Mouse (Mus musculus) myocyte (in vitro differentiated cells): ENCODE data around the gene Tfpi2. TPM values are rescaled to one million over a fixed set of nuclear protein-coding genes. Genes with fewer than 3 reads are reported as not detected.

ENCODE experiments used
- H3K27me3 ChIP-seq: one replicate; pipeline ENCODE4 v1.6.1; 2011; ENCODE audit not compliant: control insufficient read depth, insufficient read depth, insufficient read length
- H3K36me3 ChIP-seq: one replicate; pipeline ENCODE4 v1.6.1; 2011; ENCODE audit not compliant: control insufficient read depth, insufficient read depth
- H3K4me2 ChIP-seq: one replicate; pipeline ENCODE4 v1.6.1; 2011; ENCODE audit warnings: low read depth, control low read depth
- H3K4me3 ChIP-seq: one replicate; pipeline ENCODE4 v1.5.1; 2011; ENCODE audit warnings: mild to moderate bottlenecking, control low read depth, moderate library complexity
- H3K79me2 ChIP-seq: one replicate; pipeline ENCODE4 v1.6.1; 2011; ENCODE audit not compliant: control insufficient read depth, insufficient read depth
- H3ac ChIP-seq: one replicate; pipeline ENCODE4 v1.6.1; 2011; ENCODE audit not compliant: control insufficient read depth, insufficient read length
- CEBPB ChIP-seq: IDR thresholded peaks from 2 replicates; pipeline ENCODE4 v1.6.1; 2011; ENCODE audit warnings: mild to moderate bottlenecking, moderate library complexity; ENCODE audit not compliant: poor library complexity, insufficient read depth, severe bottlenecking
- E2F4 ChIP-seq: IDR thresholded peaks from one replicate; pipeline ENCODE4 v1.6.1; 2011; ENCODE audit warnings: mild to moderate bottlenecking, control low read depth, moderate library complexity; ENCODE audit not compliant: insufficient read depth
- MAX ChIP-seq: IDR thresholded peaks from one replicate; pipeline ENCODE4 v1.6.1; 2011; ENCODE audit warnings: low read depth, mild to moderate bottlenecking, control low read depth
- MYOD1 ChIP-seq, 3 experiments: IDR thresholded peaks; one replicate each; pipeline ENCODE4 v1.6.1; 2011; ENCODE audit warnings: control low read depth in 2 of 3, low read depth in 2 of 3, mild to moderate bottlenecking in 2 of 3, moderate library complexity in 1 of 3; ENCODE audit not compliant: insufficient read length in 2 of 3, control insufficient read depth in 1 of 3
- MYOG ChIP-seq, 3 experiments: IDR thresholded peaks; one replicate each; pipeline ENCODE4 v1.6.1; 2011; ENCODE audit warnings: control low read depth in 2 of 3, low read depth in 2 of 3, mild to moderate bottlenecking in 2 of 3; ENCODE audit not compliant: insufficient read length in 2 of 3, control insufficient read depth in 1 of 3, insufficient read depth in 1 of 3
- POLR2A ChIP-seq: IDR thresholded peaks from one replicate; pipeline ENCODE4 v1.6.1; 2011; ENCODE audit warnings: low read depth, mild to moderate bottlenecking, control low read depth, moderate library complexity; ENCODE audit not compliant: insufficient read length
- POLR2AphosphoS2 ChIP-seq: IDR thresholded peaks from one replicate; pipeline ENCODE4 v1.6.1; 2011; ENCODE audit warnings: low read depth, control low read depth; ENCODE audit not compliant: insufficient read length
- REST ChIP-seq: IDR thresholded peaks from one replicate; pipeline ENCODE4 v1.6.1; 2011; ENCODE audit warnings: mild to moderate bottlenecking, control low read depth, moderate library complexity; ENCODE audit not compliant: insufficient read depth, insufficient read length
- SRF ChIP-seq: IDR thresholded peaks from one replicate; pipeline ENCODE4 v1.6.1; 2011; ENCODE audit warnings: low read depth; ENCODE audit not compliant: control insufficient read depth, insufficient read length
- TCF12 ChIP-seq: IDR thresholded peaks from one replicate; pipeline ENCODE4 v1.6.1; 2011; ENCODE audit warnings: mild to moderate bottlenecking, control low read depth; ENCODE audit not compliant: poor library complexity, insufficient read depth, severe bottlenecking
- TCF3 ChIP-seq: IDR thresholded peaks from one replicate; pipeline ENCODE4 v1.6.1; 2011; ENCODE audit warnings: low read depth, control low read depth; ENCODE audit not compliant: insufficient read length
- USF1 ChIP-seq: IDR thresholded peaks from one replicate; pipeline ENCODE4 v1.6.1; 2011; ENCODE audit warnings: low read depth, mild to moderate bottlenecking, control low read depth, moderate library complexity
- polyA plus RNA-seq: library from polyadenylated mRNA; unstranded; fragments of >200 nt; fragmentation: generic; extraction: Trizol; gene quantifications from one replicate; pipeline ENCODE4 v1.2.1, GENCODE M21; 2012; ENCODE audit warnings: missing spikeins

The Tfpi2 gene
- 0.06 TPM for polyA plus RNA-seq

- Histone ChIP-seq H3ac (no peak within 1 kb of the TSS), H3K4me2 (no peak within 1 kb of the TSS)
- no peak for TF ChIP-seq REST
- TF ChIP-seq POLR2A: no peak
- no peak for TF ChIP-seq MYOG (IDR thresholded peaks at IDR 0.05; ENCODE audit: control insufficient read depth in 1 of 3, insufficient read depth in 1 of 3, insufficient read length in 2 of 3, low read depth in 2 of 3)
- TF ChIP-seq MAX: no peak
- no peak for TF ChIP-seq TCF12
- TF ChIP-seq CEBPB: no peak
- TF ChIP-seq E2F4: no peak
- TF ChIP-seq MYOD1 (IDR thresholded peaks at IDR 0.05; ENCODE audit: control insufficient read depth in 1 of 3, insufficient read length in 2 of 3, low read depth in 2 of 3): no peak
- no peak for TF ChIP-seq TCF3
- TF ChIP-seq USF1: no peak
- TF ChIP-seq SRF: no peak
- no peak for TF ChIP-seq POLR2AphosphoS2
Observed at GRCm38 (mm10) chr6:3988750-3989149, at the start of gene Tfpi2. Tfpi2 (minus strand) TSS chr6:3988919.

GRCm38 (mm10) chr6:4030956-4031355 is 42.2 kb upstream of the Tfpi2 start:
- Histone ChIP-seq H3K4me3 (no peak overlapping the region), H3ac (no peak overlapping the region), H3K4me2 (peak overlapping the region; percentile 57), H3K79me2 (no peaks in the 10 kb centered on the region), H3K36me3 (no peaks in the 10 kb centered on the region), H3K27me3 (no peaks in the 10 kb centered on the region)
- TF ChIP-seq REST (no peak), E2F4 (no peak), CEBPB (peak; percentile 43; the same call in 1 of the 2 replicates), SRF (no peak), MYOG (IDR thresholded peaks at IDR 0.05; ENCODE audit: control insufficient read depth in 1 of 3, insufficient read depth in 1 of 3, insufficient read length in 2 of 3, low read depth in 2 of 3) (no peak), POLR2A (no peak)

More at GRCm38 (mm10) chr6:3988750-3989149, at the start of gene Tfpi2:
- H3K79me2 ChIP-seq: no peaks in the 10 kb centered on the region
- H3K4me3 ChIP-seq: no peak within 1 kb of the TSS
- no peaks in the 10 kb centered on the region for H3K36me3 ChIP-seq
- no peaks in the 10 kb centered on the region for H3K27me3 ChIP-seq

GRCm38 (mm10) chr6:4026367-4026766 is 37.6 kb upstream of the Tfpi2 start:
- H3K27me3 ChIP-seq: no peaks in the 10 kb centered on the region
- no peaks in the 10 kb centered on the region for H3K79me2 ChIP-seq
- no peaks in the 10 kb centered on the region for H3K36me3 ChIP-seq
- TF ChIP-seq SRF (no peak), TCF12 (no peak), POLR2AphosphoS2 (no peak), REST (no peak), MAX (no peak), MYOD1 (IDR thresholded peaks at IDR 0.05; ENCODE audit: control insufficient read depth in 1 of 3, insufficient read length in 2 of 3, low read depth in 2 of 3) (no peak), POLR2A (no peak)
- H3ac ChIP-seq: no peak overlapping the region
- H3K4me3 ChIP-seq: no peak overlapping the region
- no peak overlapping the region for H3K4me2 ChIP-seq

GRCm38 (mm10) chr6:4022645-4023044 is 33.9 kb upstream of the Tfpi2 start:
- Histone ChIP-seq H3K27me3 (no peaks in the 10 kb centered on the region), H3K79me2 (no peaks in the 10 kb centered on the region), H3K4me3 (no peak overlapping the region), H3K36me3 (no peaks in the 10 kb centered on the region), H3K4me2 (no peak overlapping the region), H3ac (no peak overlapping the region)
- no peak for TF ChIP-seq REST
- TF ChIP-seq TCF3: no peak
- TF ChIP-seq USF1: no peak
- TF ChIP-seq MAX: no peak
- no peak for TF ChIP-seq TCF12
- TF ChIP-seq E2F4: no peak
- TF ChIP-seq POLR2A: no peak
- TF ChIP-seq SRF: no peak
- TF ChIP-seq MYOG (IDR thresholded peaks at IDR 0.05; ENCODE audit: control insufficient read depth in 1 of 3, insufficient read depth in 1 of 3, insufficient read length in 2 of 3, low read depth in 2 of 3): no peak
- no peak for TF ChIP-seq CEBPB
- TF ChIP-seq MYOD1 (IDR thresholded peaks at IDR 0.05; ENCODE audit: control insufficient read depth in 1 of 3, insufficient read length in 2 of 3, low read depth in 2 of 3): no peak
- no peak for TF ChIP-seq POLR2AphosphoS2

DNA sequence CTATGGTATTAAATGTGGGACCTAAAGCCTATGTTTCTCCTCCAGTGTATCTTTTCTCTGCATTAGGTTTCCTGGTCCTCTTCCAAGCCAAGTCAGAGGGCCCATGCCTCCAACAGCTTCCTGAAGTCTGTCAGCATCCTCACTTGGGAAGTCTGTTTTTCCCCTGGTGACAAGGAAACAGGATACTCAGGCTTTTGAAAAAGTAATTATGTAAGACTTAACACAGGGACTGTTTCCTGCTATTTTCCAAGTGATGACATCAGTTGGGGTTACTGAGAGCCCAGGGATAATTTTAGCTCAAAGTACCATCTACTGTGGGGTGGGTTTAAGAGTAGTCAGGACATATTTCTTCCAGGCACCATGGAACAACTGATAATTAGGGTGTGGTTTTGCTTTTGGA is 20.8 kb upstream of the Tfpi2 start:
- no peak for TF ChIP-seq MAX
- TF ChIP-seq SRF: no peak
- no peak for TF ChIP-seq MYOG (IDR thresholded peaks at IDR 0.05; ENCODE audit: control insufficient read depth in 1 of 3, insufficient read depth in 1 of 3, insufficient read length in 2 of 3, low read depth in 2 of 3)
- H3K4me3 ChIP-seq: no peak overlapping the region
- H3K4me2 ChIP-seq: no peak overlapping the region
- no peaks in the 10 kb centered on the region for H3K27me3 ChIP-seq
- no peaks in the 10 kb centered on the region for H3K79me2 ChIP-seq
- no peaks in the 10 kb centered on the region for H3K36me3 ChIP-seq
- no peak overlapping the region for H3ac ChIP-seq
